Mouse (Mus musculus): ENCODE measurements at regions not wholly inside any gene's neighbourhood (a gene's known extent, or its start where the extent isn't known, plus 50 kb on each side); places are given as distances from the start of the nearest gene placed in this dataset.

DNA sequence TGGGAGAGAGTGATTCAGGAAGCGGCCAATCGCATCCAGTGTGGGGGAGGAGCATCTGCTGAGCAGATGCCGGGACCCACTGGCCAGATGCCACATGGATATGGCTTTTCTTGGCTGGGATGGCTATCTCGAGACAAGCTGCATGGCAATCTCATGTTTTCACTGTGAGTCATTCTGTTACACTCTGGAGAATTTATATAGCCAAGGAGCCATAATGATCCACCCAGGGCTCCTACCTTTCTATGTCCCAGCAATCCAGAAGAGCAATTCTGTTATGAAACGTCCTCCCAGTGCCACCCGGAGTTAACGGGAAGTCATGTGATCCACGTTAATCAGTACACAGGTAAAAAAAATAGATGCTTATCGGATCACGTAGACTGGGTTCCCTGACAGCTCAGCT lies 175.7 kb upstream of the Klf4 start:
- Histone ChIP-seq H3K4me1 (peaks cover 12% of the 10 kb centered on the region), H3K9me3 (no peaks in the 10 kb centered on the region), H3K4me3 (no peak overlapping the region), H3K36me3 (no peaks in the 10 kb centered on the region), H3K27me3 (ENCODE audit: insufficient read depth, poor library complexity, severe bottlenecking) (peaks cover 13% of the 10 kb centered on the region; the same call in 1 of the 2 replicates), H3K27ac (no peak overlapping the region)
- no peak for DNase-seq (ENCODE audit: low spot score)
- WGBS = 75% methylated on average over 10 of the region's 10 CpGs

- H3K27me3 ChIP-seq (ENCODE audit: insufficient read depth, poor library complexity, severe bottlenecking) = peaks cover 3% of the 10 kb centered on the region; the same call in 1 of the 2 replicates
- WGBS = 77% methylated on average over 4 of the region's 4 CpGs
- H3K27ac ChIP-seq = no peak overlapping the region
- H3K4me1 ChIP-seq = no peaks in the 10 kb centered on the region
- no peaks in the 10 kb centered on the region for H3K36me3 ChIP-seq
- no peaks in the 10 kb centered on the region for H3K9me3 ChIP-seq
- no peak overlapping the region for H3K4me3 ChIP-seq
- no peak for DNase-seq (ENCODE audit: low spot score)
Measured at GRCm38 (mm10) chr4:55704921-55705320, 172.7 kb upstream of the Klf4 start.

- no peaks in the 10 kb centered on the region for H3K27me3 ChIP-seq (ENCODE audit: insufficient read depth, poor library complexity, severe bottlenecking)
- H3K4me1 ChIP-seq = no peaks in the 10 kb centered on the region
- no peak overlapping the region for H3K4me3 ChIP-seq
- no peaks in the 10 kb centered on the region for H3K36me3 ChIP-seq
- no peak for DNase-seq (ENCODE audit: low spot score)
- H3K9me3 ChIP-seq = no peaks in the 10 kb centered on the region
- WGBS = 56% methylated on average over 2 of the region's 2 CpGs
- no peak overlapping the region for H3K27ac ChIP-seq
Measured at GRCm38 (mm10) chr4:55703346-55703916, 171.2 kb upstream of the Klf4 start.

GRCm38 (mm10) chr4:55701334-55701733 lies 169.1 kb upstream of the Klf4 start:
- H3K4me3 ChIP-seq = no peak overlapping the region
- no peaks in the 10 kb centered on the region for H3K27me3 ChIP-seq (ENCODE audit: insufficient read depth, poor library complexity, severe bottlenecking)
- DNase-seq (ENCODE audit: low spot score) = no peak
- WGBS = 61% methylated on average over 2 of the region's 2 CpGs
- no peak overlapping the region for H3K27ac ChIP-seq
- no peaks in the 10 kb centered on the region for H3K4me1 ChIP-seq
- H3K9me3 ChIP-seq = no peaks in the 10 kb centered on the region
- no peaks in the 10 kb centered on the region for H3K36me3 ChIP-seq

GRCm38 (mm10) chr4:55699917-55700316 lies 167.7 kb upstream of the Klf4 start:
- no peak overlapping the region for H3K27ac ChIP-seq
- no peak overlapping the region for H3K4me3 ChIP-seq
- 71% methylated on average over 8 of the region's 8 CpGs for WGBS
- H3K36me3 ChIP-seq = no peaks in the 10 kb centered on the region
- H3K27me3 ChIP-seq (ENCODE audit: insufficient read depth, poor library complexity, severe bottlenecking) = no peaks in the 10 kb centered on the region; the same call in 1 of the 2 replicates
- no peak for DNase-seq (ENCODE audit: low spot score)
- no peaks in the 10 kb centered on the region for H3K4me1 ChIP-seq
- no peaks in the 10 kb centered on the region for H3K9me3 ChIP-seq

DNA sequence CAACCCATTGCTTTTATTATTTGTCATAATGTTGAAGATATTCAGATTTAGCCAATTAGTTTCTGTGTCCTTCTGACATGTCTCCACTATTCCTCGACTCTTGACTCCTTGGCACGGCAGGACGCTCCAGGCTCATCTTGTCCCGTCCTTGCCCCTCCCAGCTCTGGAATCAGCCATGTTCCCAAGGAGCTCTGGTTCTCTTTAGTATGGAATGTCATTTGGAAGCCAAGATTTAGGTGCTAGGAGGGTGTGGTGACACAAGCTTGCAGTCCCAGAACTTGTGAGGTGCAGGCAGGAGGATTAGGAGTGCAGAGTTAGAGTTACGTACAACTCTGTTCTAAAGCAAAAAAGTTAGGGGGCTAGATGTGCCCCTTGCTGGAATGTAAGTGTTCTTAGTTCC lies 166.9 kb upstream of the Klf4 start:
- no peak for DNase-seq (ENCODE audit: low spot score)

DNA sequence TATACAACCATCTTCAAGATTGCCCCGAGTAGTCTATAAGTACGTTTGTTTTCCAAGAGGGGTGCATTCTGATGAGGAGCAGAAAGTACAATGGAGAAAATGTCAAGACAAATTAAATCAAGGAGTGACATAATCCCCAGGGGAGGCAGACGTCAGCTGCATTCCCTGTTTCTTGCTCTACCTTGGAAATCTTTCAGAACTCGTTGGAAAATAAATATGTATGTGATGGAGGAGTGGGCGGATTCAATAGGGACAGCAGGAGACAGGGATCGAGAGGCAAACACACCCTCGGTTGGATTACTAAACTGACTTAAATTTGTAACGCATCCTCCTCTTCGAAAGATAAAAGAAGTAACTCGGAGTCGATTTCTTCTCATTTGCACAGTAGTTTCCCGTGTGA lies 164.8 kb upstream of the Klf4 start:
- no peaks in the 10 kb centered on the region; the same call in 1 of the 2 replicates for H3K27me3 ChIP-seq (ENCODE audit: insufficient read depth, poor library complexity, severe bottlenecking)
- no peak overlapping the region for H3K27ac ChIP-seq
- H3K4me3 ChIP-seq = no peak overlapping the region
- H3K4me1 ChIP-seq = no peaks in the 10 kb centered on the region
- WGBS = 71% methylated on average over 12 of the region's 12 CpGs
- H3K9me3 ChIP-seq = no peaks in the 10 kb centered on the region
- no peaks in the 10 kb centered on the region for H3K36me3 ChIP-seq
- DNase-seq (ENCODE audit: low spot score) = no peak

More for the DNA sequence above, 166.9 kb upstream of the Klf4 start:
- WGBS = 81% methylated on average over 5 of the region's 5 CpGs
- H3K27ac ChIP-seq = no peak overlapping the region
- no peak overlapping the region for H3K4me3 ChIP-seq
- no peaks in the 10 kb centered on the region for H3K4me1 ChIP-seq
- H3K36me3 ChIP-seq = no peaks in the 10 kb centered on the region
- H3K9me3 ChIP-seq = no peaks in the 10 kb centered on the region
- H3K27me3 ChIP-seq (ENCODE audit: insufficient read depth, poor library complexity, severe bottlenecking) = no peaks in the 10 kb centered on the region; the same call in 1 of the 2 replicates

DNA sequence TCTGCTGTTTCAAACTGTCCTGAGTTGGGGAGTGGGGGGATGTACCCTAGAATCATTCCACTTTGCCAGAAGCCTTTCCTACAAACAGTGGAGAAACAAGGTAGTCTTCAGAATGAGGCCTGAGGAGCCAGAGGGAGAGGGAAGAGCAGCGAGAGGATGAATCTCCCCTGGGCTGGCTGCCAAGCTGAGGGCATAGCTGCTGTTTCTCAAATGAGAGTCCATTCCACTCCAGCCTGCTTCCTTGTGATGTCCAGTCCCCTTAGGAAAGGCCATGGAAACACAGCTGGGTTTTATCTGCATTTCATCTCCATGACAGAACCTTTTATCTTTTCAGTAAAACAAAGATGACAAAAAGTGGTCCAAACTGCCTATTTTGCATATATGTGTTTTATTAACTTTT lies 164.2 kb upstream of the Klf4 start:
- Histone ChIP-seq H3K27me3 (ENCODE audit: insufficient read depth, poor library complexity, severe bottlenecking) (no peaks in the 10 kb centered on the region; the same call in 1 of the 2 replicates), H3K4me3 (no peak overlapping the region), H3K4me1 (no peaks in the 10 kb centered on the region), H3K36me3 (no peaks in the 10 kb centered on the region), H3K9me3 (no peaks in the 10 kb centered on the region), H3K27ac (no peak overlapping the region)
- no peak for DNase-seq (ENCODE audit: low spot score)
- WGBS = 19% methylated on average over 1 of the region's 1 CpGs

- no peak overlapping the region for H3K27ac ChIP-seq
- H3K4me1 ChIP-seq = no peaks in the 10 kb centered on the region
- 97% methylated on average over 1 of the region's 1 CpGs for WGBS
- no peaks in the 10 kb centered on the region; the same call in 1 of the 2 replicates for H3K27me3 ChIP-seq (ENCODE audit: insufficient read depth, poor library complexity, severe bottlenecking)
- H3K36me3 ChIP-seq = no peaks in the 10 kb centered on the region
- H3K9me3 ChIP-seq = no peaks in the 10 kb centered on the region
- no peak overlapping the region for H3K4me3 ChIP-seq
- DNase-seq (ENCODE audit: low spot score) = no peak
Measured at GRCm38 (mm10) chr4:55695246-55695645, 163.0 kb upstream of the Klf4 start.

GRCm38 (mm10) chr4:55689479-55689878 lies 157.2 kb upstream of the Klf4 start:
- no peak overlapping the region for H3K27ac ChIP-seq
- H3K4me3 ChIP-seq = no peak overlapping the region
- DNase-seq (ENCODE audit: low spot score) = no peak
- H3K4me1 ChIP-seq = no peaks in the 10 kb centered on the region
- 74% methylated on average over 1 of the region's 1 CpGs for WGBS
- H3K27me3 ChIP-seq (ENCODE audit: insufficient read depth, poor library complexity, severe bottlenecking) = peaks cover 17% of the 10 kb centered on the region; the same call in 1 of the 2 replicates
- H3K36me3 ChIP-seq = no peaks in the 10 kb centered on the region
- no peaks in the 10 kb centered on the region for H3K9me3 ChIP-seq

DNA sequence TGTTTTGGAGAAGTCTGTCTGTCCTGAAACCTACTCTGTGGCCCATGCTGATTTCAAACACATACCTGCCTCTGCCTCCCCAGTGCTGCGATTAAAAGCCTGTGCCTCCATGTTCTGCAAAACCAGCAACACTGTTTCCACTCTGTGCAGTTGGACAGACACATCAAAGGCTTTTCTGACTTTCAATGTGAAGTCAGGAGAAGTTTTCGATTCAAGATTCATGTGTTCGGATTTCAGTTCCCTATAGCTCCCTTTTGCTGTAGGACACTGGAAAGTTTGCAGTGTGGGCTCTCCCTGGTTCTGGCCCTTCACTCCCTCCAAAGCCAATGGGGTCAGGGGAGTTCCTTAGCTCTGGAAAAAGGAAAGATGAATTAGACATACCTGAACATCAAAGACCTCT lies 154.5 kb upstream of the Klf4 start:
- Histone ChIP-seq H3K27me3 (ENCODE audit: insufficient read depth, poor library complexity, severe bottlenecking) (peaks cover 27% of the 10 kb centered on the region; the same call in 1 of the 2 replicates), H3K36me3 (no peaks in the 10 kb centered on the region), H3K9me3 (no peaks in the 10 kb centered on the region), H3K4me3 (no peak overlapping the region), H3K4me1 (no peaks in the 10 kb centered on the region), H3K27ac (no peak overlapping the region)
- no peak for DNase-seq (ENCODE audit: low spot score)
- 85% methylated on average over 3 of the region's 3 CpGs for WGBS

DNA sequence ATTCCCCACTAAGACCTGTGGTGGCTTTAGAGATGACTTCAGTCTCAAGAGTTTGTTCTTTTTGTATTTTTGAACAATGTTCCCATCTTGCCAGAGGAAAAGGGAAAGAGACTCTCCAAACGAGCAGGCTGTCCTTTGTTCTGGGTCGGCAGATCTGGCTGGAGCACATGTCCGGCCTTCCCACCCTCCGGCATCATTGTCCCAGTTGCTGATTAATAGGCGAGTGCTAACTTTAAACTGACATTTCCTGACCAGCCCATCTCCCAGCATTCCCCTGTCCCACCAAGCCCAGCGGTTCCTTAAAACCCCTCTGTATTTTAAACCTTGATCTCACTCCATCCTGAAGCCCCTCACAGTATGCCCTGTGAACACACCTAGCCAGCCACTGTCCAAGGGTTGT lies 140.0 kb upstream of the Klf4 start:
- no peak overlapping the region for H3K27ac ChIP-seq
- H3K27me3 ChIP-seq (ENCODE audit: insufficient read depth, poor library complexity, severe bottlenecking) = peaks cover 6% of the 10 kb centered on the region; the same call in 1 of the 2 replicates
- peaks cover 9% of the 10 kb centered on the region; the same call in 1 of the 2 replicates for H3K4me1 ChIP-seq
- H3K9me3 ChIP-seq = no peaks in the 10 kb centered on the region
- H3K36me3 ChIP-seq = no peaks in the 10 kb centered on the region
- no peak for DNase-seq (ENCODE audit: low spot score)
- WGBS = 62% methylated on average over 6 of the region's 6 CpGs
- no peak overlapping the region for H3K4me3 ChIP-seq

DNA sequence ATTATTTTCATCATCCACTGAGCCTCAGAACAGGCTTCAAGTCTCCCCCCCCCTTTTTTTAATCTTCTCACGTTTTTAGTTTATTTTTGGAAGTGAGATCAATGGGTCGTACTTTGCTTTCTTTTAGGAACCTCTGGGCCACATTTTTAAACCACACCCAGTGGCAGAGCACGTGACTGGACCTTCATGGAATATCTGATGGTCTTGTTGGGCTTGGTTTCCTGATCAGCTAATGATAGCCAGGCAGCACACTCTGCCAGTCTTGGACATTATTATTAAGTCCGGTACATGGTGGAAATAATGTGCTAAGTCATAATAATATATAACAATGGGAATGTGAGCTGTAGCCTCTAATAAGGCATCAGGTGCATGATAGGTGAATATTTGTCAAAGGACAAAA lies 138.0 kb upstream of the Klf4 start:
- no peak overlapping the region for H3K27ac ChIP-seq
- H3K4me3 ChIP-seq = no peak overlapping the region
- no peaks in the 10 kb centered on the region for H3K9me3 ChIP-seq
- peaks cover 3% of the 10 kb centered on the region; the same call in 1 of the 2 replicates for H3K27me3 ChIP-seq (ENCODE audit: insufficient read depth, poor library complexity, severe bottlenecking)
- no peaks in the 10 kb centered on the region for H3K36me3 ChIP-seq
- 69% methylated on average over 4 of the region's 4 CpGs for WGBS
- H3K4me1 ChIP-seq = peaks cover 5% of the 10 kb centered on the region; the same call in 1 of the 2 replicates
- no peak for DNase-seq (ENCODE audit: low spot score)

DNA sequence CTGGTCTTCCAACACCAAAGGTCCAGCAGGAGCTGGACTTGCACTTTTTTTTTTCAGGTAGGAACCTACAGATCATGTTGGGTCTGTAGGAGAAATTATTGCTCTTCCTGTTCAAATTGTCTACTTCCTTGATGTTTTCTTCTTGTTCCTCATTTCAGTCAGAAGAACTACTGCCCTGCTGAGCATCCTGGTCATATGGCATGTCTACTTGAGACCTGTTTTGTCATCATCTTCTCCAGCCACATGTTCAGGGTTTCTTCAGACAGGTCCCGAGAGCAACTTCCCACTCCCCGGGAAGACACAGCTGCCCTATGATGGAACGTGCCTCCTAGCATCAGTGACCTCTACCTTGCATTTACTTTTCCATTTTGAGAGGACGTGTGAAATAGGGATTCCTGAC lies 132.6 kb upstream of the Klf4 start:
- 83% methylated on average over 4 of the region's 4 CpGs for WGBS
- no peak overlapping the region for H3K4me3 ChIP-seq
- peaks cover 3% of the 10 kb centered on the region for H3K27me3 ChIP-seq (ENCODE audit: insufficient read depth, poor library complexity, severe bottlenecking)
- H3K9me3 ChIP-seq = no peaks in the 10 kb centered on the region
- H3K27ac ChIP-seq = no peak overlapping the region
- no peaks in the 10 kb centered on the region for H3K36me3 ChIP-seq
- peaks cover 5% of the 10 kb centered on the region; the same call in 1 of the 2 replicates for H3K4me1 ChIP-seq
- no peak for DNase-seq (ENCODE audit: low spot score)
